Mouse (Mus musculus) heart, adult 2 months (tissue): ENCODE results near the gene Prex1. TPM values are rescaled to one million over a fixed set of nuclear protein-coding genes. Genes with fewer than 3 reads are reported as not detected.

Experiments used
- DNase-seq, 2 experiments: peaks; one replicate each; pipeline ENCODE4 v3.0.0; 2021
- H3K27ac ChIP-seq: fragments of 200-600 bp; 2 replicates; pipeline ENCODE4 v1.8.1; 2022
- H3K27me3 ChIP-seq: fragments of 200-500 bp; 2 replicates; pipeline ENCODE4 v1.6.1; 2012; ENCODE audit warnings: mild to moderate bottlenecking, low read length, inconsistent platforms, mixed read lengths; ENCODE audit not compliant: control insufficient read depth, insufficient read depth
- H3K36me3 ChIP-seq: fragments of 200-500 bp; 2 replicates; pipeline ENCODE4 v1.6.1; 2012; ENCODE audit warnings: low read length, inconsistent platforms; ENCODE audit not compliant: control insufficient read depth, insufficient read depth
- H3K4me1 ChIP-seq: fragments of 200-500 bp; 2 replicates; pipeline ENCODE4 v1.6.1; 2011; ENCODE audit warnings: low read length; ENCODE audit not compliant: control insufficient read depth, insufficient read depth
- H3K4me3 ChIP-seq: fragments of 200-600 bp; 2 replicates; pipeline ENCODE4 v1.8.1; 2022
- H3K79me2 ChIP-seq: fragments of 200-500 bp; replicated peaks from 2 replicates; pipeline ENCODE4 v1.6.1; 2012; ENCODE audit warnings: mild to moderate bottlenecking, inconsistent platforms, low read length, moderate library complexity, mixed read lengths; ENCODE audit not compliant: control insufficient read depth, insufficient read depth
- H3K9ac ChIP-seq: fragments of 200-500 bp; 2 replicates; pipeline ENCODE4 v1.6.1; 2012; ENCODE audit warnings: low read depth, mild to moderate bottlenecking, control low read depth, inconsistent platforms, low read length, mixed read lengths
- CTCF ChIP-seq: fragments of 200-600 bp; IDR thresholded peaks from 2 replicates; pipeline ENCODE4 v1.8.1; 2022; ENCODE audit warnings: antibody characterized with exemption, mild to moderate bottlenecking, moderate library complexity
- EP300 ChIP-seq: fragments of 200-500 bp; IDR thresholded peaks from 2 replicates; pipeline ENCODE4 v1.6.1; 2011; ENCODE audit warnings: low read depth, low read length, control low read depth; ENCODE audit not compliant: insufficient read depth
- POLR2A ChIP-seq: fragments of 200-500 bp; IDR thresholded peaks from 2 replicates; pipeline ENCODE4 v1.6.1; 2011; ENCODE audit warnings: mild to moderate bottlenecking, low read depth, low read length, control low read depth; ENCODE audit not compliant: insufficient read depth
- WGBS: fragments of 180-500 bp; shearing (Covaris S2); methylation state at CpG from one replicate; pipeline ENCODE4 v1.1.7; 2018; 5-methylcytosine and 5-hydroxymethylcytosine counted together
- intact Hi-C: fragments of 180-260 bp; cut with DNase I; formaldehyde crosslinking; loops from one replicate; pipeline ENCODE4 v1.15.1; 2025
- polyA plus RNA-seq: library from polyadenylated mRNA; depleted of rRNA; stranded (reverse); fragments of >200 nt; gene quantifications from 2 replicates; pipeline ENCODE4 v1.2.3, GENCODE M21; 2012
- total RNA-seq, 2 experiments: library from RNA; stranded (reverse); gene quantifications; 2 replicates each; pipeline ENCODE4 v1.2.3; 2021

The Prex1 gene
- total and polyA plus RNA-seq, 3 experiments, result 5.2 to 9.8 (median 6.0) TPM

- Histone ChIP-seq H3K27me3 (no peaks in the 10 kb centered on the region), H3K36me3 (no peaks in the 10 kb centered on the region), H3K27ac (no peak overlapping the region), H3K79me2 (no peaks in the 10 kb centered on the region), H3K4me3 (no peak overlapping the region), H3K4me1 (peaks cover 5% of the 10 kb centered on the region), H3K9ac (no peak overlapping the region)
- no peak for TF ChIP-seq EP300
- no peak for TF ChIP-seq POLR2A
- no peak for TF ChIP-seq CTCF
- intact Hi-C loops, result no loop called here
- WGBS, result 81% methylated on average over 11 of the region's 11 CpGs
- DNase-seq, result no peak
These were observed 88.4 kb downstream of the Prex1 start for GRCm38 (mm10) chr2:166625219-166625618.

GRCm38 (mm10) chr2:166623081-166623567 lies 90.5 kb downstream of the Prex1 start:
- H3K4me3 ChIP-seq, result no peak overlapping the region
- no peaks in the 10 kb centered on the region for H3K36me3 ChIP-seq
- intact Hi-C loops, result no loop called here
- H3K27me3 ChIP-seq, result no peaks in the 10 kb centered on the region
- 34% methylated on average over 9 of the region's 9 CpGs for WGBS
- no peak for TF ChIP-seq POLR2A
- TF ChIP-seq EP300, result no peak
- no peak for TF ChIP-seq CTCF
- DNase-seq, result peak; percentile 33 to 51
- no peak overlapping the region for H3K9ac ChIP-seq
- no peak overlapping the region for H3K27ac ChIP-seq
- no peaks in the 10 kb centered on the region for H3K79me2 ChIP-seq
- peaks cover 8% of the 10 kb centered on the region for H3K4me1 ChIP-seq

- Histone ChIP-seq H3K9ac (no peak overlapping the region), H3K79me2 (no peaks in the 10 kb centered on the region), H3K4me1 (peaks cover 8% of the 10 kb centered on the region), H3K27me3 (no peaks in the 10 kb centered on the region), H3K36me3 (no peaks in the 10 kb centered on the region), H3K27ac (no peak overlapping the region), H3K4me3 (no peak overlapping the region)
- 73% methylated on average over 7 of the region's 7 CpGs for WGBS
- intact Hi-C loops, result no loop called here
- TF ChIP-seq POLR2A (no peak), EP300 (no peak), CTCF (no peak)
- no peak for DNase-seq
These were observed 91.0 kb downstream of the Prex1 start for GRCm38 (mm10) chr2:166622590-166622989.

GRCm38 (mm10) chr2:166622079-166622478 lies 91.6 kb downstream of the Prex1 start:
- Histone ChIP-seq H3K27me3 (no peaks in the 10 kb centered on the region), H3K79me2 (no peaks in the 10 kb centered on the region), H3K4me1 (peaks cover 8% of the 10 kb centered on the region), H3K27ac (no peak overlapping the region), H3K4me3 (no peak overlapping the region), H3K36me3 (no peaks in the 10 kb centered on the region), H3K9ac (no peak overlapping the region)
- 96% methylated on average over 6 of the region's 6 CpGs for whole genome bisulfite sequencing
- TF ChIP-seq EP300 (no peak), CTCF (no peak), POLR2A (no peak)
- intact Hi-C loops, result no loop called here
- no peak for DNase-seq

- Histone ChIP-seq H3K79me2 (no peaks in the 10 kb centered on the region), H3K27me3 (no peaks in the 10 kb centered on the region), H3K9ac (no peak overlapping the region), H3K27ac (no peak overlapping the region), H3K4me1 (peaks cover 8% of the 10 kb centered on the region), H3K36me3 (no peaks in the 10 kb centered on the region), H3K4me3 (no peak overlapping the region)
- WGBS, result 72% methylated on average over 20 of the region's 20 CpGs
- intact Hi-C loops, result no loop called here
- TF ChIP-seq CTCF (no peak), POLR2A (no peak), EP300 (no peak)
- peak in 1 of 2 experiments; percentile 49 for DNase-seq
These were observed 92.8 kb downstream of the Prex1 start for GRCm38 (mm10) chr2:166620529-166621466.
